Mouse (Mus musculus) right cerebral cortex, postnatal 14 days (tissue): ENCODE data around the gene Msh5.

Source experiments
- DNase-seq: peaks from one replicate; pipeline ENCODE4 v3.0.0; 2022

Gene Msh5

DNA sequence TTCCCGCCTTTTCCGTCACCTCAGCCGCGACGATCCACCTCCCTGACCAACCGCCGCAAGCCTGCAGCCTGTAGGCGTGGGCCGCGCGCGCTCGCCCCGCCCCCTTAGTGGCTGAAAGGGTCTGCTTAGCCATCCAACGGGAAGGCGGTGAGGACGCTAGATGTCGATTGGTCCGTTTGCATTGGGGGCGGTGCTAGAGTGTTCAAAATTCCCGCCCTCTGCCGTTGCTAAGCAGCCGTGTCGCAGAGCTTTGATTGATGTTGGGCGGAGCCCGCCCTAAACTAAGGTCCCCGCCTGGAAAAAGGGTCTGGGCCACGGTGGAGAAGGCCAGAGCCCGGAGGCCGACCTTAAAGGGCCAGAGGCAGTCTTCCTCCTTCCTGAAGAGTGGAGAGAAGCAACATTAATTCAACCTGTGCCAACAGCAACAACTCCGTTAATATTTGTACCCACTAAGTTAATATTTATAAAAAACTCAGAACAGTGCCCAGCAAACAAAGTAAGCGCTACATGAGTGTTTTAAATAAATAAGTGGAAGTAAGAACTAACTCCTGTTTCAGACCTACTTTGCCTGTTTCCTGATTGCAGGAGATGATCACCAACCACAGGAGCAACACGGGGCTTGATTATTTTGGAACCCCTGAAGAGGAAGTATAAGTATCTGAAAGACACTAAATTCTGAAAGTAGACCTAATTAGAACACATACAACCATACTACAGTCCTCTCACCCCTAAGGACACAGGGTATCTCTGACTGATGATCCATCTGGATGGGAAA lies at the start of gene Msh5:
Gene Msh5, minus strand, starts transcription at position 65 of the 775 bp plus-strand sequence.
- DNase-seq, result peak; percentile 92

DNA sequence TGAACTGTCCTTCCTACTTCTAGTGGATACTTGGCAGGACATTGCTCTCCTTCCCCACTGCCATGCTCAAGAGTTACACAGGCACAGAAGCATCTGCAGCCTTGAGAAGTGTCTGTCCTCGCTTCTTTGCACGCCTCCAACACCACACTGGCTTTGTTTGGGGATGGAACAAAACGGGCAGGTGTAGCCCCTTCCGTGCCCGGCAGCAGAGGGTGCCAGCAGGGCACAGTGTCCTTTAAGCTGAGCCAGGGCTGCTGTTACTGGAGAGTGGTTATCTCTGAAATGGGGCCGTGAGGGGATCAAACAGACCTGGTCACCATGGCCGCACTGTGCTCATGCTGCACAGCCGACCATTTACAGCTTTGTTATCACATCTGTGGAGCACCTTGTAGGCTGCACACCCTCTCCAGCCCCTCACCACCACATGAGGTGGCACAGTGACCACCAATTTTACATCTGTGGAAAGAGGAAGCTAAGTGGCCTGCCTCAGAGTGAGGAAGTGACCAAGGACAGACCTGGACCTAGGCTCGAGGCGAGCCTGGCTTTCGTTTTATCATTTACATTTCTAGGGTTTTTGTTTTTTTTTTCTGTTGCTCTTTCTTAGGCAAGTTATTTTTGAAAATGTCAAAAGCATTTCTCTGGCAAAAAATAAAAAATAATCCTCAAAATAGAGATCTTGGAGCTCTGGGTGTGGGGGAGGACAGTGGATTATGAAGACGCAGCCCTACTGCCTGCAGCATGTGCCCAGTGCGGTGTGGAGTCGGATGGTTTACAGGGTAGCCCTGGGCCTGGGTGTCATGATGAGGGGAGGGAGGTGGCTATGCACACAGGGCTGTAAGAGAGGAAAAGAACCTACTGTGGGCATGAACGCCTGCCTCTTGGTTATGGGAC lies 48.2 kb upstream of the Msh5 start:
- no peak for DNase-seq

DNA sequence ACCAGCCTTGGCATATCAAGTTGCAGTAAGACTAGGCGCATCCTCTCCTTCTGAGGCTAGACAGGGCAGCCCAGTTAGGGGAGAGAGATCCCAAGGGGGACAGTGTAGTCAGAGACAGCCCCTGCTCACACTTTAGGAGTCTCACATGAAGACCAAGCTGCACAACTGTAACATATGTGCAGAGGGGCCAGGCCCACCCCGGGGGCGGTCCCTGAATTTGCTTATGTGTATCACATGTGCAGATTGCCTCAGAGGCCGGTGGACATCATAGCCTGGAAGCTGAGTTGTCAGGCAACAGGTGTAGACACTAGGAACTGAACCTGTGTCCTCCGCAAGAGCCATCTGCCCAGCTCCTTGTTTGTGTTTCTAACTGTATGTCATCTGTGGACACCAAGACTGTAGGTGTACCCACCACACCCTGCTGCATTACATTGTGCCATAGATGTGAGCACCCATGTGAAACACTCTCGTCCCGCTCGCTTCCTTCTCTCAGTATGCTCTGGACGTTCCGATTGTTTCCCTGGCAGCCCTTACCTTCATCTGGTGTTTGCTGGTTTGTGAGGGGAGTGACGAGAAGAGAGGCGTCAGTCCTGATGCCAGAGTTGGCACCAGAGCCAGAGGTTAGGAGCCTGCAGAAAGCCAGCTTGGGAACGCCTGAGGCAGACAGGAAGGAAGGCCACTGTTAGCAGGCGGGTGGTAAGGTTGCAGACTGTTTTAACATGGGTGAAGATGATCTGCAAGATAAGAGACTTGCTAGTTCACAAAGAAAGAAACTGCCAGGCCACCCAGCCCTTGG lies 46.1 kb upstream of the Msh5 start:
- DNase-seq, result no peak

DNA sequence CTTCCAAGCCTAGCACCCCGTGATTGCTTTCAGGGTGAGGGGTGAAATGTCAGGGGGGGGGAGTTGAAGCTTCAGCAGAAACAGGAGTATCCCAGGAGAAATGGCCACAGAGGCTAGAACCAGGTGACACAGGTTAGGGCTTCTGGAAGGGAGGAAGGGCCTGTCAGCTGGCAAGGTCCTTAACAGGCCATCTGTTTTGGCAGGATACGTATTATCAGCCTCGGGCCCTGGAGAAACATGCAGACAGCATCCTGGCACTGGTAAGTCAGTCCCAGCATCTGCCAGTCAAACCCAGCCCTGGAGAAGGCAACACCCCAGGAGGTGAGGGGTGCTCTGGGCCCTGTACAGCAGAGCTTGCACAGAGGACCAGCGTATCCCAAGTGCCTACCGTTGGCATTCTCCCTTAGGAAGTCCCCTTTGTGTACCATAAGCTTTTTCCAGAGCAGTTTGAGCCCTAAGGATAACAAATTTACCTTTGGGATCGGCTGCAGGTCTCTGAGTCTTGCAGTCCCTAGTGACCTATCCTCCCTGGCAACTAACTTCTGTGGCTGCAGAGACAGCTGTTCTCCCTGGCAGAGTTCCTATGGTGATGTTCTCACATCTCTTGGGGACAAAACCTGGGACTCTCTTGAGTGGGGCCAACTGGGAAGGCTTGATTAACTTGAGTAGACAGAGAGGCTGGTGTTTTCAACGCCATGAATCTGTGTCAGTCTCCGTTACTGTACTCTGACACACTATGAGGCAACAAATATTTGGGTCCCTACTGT lies 43.8 kb upstream of the Msh5 start:
- no peak for DNase-seq

DNA sequence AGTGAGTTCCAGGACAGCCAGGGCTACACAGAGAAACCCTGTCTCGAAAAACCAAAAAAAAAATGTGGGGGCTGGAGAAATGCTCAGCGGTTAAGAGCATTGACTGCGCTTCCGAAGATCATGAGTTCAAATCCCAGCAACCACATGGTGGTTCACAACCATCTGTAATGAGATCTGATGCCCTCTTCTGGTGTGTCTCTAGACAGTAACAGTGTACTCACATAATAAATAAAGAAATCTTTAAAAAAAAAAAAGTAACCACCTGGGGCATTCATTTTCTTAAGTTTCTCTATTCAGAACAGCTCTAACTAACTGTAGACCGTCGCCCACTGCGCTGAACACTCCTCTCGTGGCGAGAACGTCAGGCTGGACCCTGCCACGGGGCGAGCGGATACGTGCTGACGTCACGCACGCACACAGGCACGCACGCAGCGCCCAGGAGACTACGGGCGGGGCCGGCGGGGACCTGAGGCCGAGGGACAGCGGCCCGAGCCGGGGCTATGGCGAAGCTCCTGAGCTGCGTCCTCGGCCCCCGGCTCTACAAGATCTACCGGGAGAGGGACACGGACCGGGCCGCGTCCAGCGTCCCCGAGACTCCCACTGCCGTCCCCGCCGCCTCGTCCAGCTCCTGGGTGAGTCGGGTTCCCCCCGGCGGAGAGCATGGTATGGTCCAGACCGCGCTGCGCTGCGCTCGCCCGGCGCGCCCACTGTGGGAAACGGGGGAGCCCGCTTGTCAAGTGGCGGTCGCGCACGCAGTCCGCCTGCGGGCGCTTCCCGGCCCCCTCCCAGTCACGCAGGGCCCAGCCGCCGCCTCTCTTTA lies 42.5 kb upstream of the Msh5 start, which contains the start of gene Abhd16a:
Gene Abhd16a, plus strand, starts transcription at position 439 of the 820 bp plus-strand sequence.
- DNase-seq, result peak; percentile 93

DNA sequence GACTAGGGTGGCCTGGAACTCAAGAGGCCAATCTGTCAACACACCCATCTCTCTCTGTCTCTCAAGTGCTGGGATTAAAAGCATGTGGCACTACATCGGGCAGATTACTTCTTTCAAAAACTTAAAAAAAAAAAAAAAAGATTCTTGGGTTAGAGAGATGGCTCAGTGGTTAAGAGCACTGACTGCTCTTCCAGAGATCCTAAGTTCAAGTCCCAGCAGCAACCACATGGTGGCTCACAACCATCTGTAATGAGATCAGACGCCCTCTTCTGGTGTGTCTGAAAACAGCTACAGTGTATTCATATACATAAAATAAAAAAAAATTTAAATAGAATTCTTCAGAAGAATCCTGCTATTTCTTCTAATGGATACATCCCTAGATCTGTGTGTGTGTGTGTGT lies 41.6 kb upstream of the Msh5 start:
- no peak for DNase-seq

DNA sequence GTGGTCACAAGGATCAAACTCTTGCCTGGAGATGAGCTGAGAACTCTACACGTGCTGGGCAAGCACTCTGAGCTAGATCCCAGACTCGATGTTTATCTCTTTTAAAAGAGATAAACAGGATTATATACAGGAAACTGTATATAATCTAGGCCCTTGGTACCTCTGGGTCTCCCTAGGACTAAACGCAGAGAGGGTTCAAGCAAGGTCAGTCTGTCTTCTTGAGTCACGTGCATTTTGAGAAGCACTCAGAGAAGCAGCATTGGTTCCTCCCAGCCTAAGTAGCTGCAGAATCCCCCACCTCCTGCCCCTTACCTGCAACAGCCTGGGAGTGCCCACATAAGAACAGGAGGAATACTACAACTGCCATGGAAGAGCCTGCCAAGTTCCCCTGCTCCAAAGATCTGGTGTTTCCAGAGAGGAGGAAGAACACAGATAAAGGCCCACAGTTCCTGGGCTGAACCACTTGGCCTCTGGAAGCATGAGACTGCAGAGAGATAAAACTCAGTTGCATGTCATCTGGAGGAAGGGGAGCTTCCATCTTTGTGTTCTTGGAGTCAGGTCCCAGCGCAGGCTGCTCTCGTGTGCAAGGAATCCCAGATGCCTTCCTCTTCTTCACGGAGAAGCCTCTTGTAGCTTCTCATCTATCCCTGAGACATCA lies 38.8 kb upstream of the Msh5 start, which contains the start of gene Ly6g6f:
Gene Ly6g6f, minus strand, starts transcription at position 403 of the 658 bp plus-strand sequence.
- no peak for DNase-seq

DNA sequence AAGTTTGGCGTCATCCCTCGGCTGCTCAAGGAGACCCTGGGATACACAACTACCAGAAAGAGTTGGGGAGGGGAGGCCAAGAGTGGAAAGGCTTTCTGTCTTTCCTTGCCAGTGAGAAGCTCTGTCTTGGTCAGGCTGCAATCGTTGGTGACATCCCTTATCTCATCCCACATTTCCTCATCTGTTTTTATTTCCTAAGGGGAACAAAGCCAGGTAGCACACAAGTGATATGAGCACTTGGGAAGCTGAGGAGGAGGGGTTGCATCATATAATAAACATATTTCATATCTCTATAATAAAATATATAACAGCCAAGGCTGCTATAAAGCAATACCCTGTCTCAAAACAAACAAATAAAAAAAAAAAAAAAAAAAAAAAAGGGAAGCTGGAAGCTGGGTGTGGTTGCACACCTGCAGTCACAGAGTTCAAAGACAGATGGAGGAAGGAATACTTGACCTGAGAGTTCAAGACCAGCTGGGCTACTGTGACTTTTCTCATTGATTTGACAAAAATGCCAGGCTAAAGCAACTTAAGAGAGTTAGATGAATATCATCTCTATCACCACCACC lies 37.5 kb upstream of the Msh5 start:
- DNase-seq, result no peak

DNA sequence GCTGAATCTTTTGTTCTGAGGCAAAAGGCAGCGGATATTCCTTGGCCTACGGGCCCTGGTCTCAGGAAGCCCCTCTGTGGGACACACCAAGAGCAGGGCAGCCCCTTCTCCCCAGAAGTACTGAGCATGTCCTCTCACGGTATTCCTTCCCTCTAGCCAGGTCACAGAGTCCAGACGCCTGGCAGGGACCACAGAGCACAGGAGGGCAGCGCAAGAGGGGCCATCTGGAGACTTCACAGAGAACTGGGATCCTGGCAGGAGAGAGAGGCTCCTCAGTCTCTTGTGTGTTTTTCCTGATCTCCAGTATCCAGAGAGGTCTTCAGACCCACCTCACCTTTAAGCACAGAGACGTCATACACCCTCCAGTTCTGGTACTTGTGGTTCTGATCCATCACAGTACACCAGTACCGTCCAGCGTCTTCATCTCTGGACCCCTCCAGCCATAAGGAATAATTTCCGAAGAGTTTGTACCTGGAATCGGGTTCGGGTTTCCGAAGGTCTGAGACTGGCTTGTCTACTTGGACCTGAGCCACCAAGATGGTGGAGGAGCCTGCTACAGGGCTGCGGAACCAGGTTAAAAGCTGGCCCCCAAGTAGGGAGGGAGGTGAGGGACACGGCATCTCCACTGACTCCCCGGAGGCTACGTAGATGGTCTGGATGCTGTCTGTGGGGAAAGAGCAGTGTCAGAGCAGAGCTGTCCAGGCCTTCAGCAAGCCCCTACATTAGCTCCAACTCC lies 36.5 kb upstream of the Msh5 start:
- no peak for DNase-seq

DNA sequence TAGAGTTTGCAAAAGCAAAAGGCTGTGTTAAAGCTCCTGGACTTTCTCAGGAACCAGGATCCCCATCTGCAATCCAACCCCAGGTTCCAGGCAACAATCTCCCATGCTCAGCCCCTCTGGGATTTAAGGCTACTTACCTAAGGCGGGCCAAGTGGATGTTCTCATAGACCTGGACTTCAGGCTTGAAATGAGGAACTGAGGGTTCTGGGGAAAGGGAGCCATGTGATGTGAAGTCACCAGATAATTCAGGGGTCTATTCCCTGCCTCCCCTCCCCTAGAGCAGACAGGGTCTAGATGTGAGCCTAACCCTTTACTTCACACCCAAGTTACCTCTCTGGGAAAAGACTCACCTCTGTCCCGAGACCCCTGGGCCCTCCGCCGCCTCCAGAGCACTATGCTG lies 34.2 kb upstream of the Msh5 start:
- DNase-seq, result no peak

DNA sequence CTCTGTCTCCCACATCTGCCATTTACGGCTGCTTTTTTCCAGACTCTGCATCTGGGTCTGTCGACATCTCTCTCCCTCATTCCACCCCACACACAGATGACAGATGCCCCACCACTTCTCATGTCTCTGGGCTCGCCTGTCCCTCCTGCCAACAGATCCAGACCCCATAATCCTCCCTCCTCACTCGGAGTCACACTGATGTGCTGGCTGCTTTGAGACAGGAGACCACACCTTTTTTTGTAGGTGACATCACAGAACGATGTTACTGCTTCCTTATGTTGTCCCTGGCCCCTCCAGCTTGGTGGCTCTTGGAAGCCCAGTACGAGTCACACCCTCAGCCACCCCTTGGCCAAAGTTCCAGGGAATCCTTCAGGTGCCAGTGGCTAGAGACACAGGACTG lies 33.7 kb upstream of the Msh5 start:
- DNase-seq, result no peak

DNA sequence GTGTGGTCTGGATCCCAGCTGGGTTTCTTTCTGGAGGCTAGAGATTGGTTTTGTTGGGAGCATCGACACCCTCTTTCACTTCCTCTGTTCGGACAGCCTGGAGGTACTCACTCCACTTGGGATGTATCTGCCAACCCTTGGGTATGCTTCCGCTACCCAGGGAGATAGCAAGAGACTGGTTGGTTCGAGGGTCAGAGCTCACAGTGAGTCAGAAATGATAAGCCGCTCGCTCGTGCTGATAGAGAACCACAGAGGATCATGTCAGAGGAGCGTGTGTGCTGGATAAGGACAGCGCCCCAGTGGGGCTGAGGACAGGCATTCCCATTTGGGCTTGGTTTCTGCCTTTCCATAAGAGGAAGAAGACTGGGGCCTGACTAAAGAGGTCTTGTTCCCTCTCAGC lies 33.2 kb upstream of the Msh5 start:
- DNase-seq, result no peak

DNA sequence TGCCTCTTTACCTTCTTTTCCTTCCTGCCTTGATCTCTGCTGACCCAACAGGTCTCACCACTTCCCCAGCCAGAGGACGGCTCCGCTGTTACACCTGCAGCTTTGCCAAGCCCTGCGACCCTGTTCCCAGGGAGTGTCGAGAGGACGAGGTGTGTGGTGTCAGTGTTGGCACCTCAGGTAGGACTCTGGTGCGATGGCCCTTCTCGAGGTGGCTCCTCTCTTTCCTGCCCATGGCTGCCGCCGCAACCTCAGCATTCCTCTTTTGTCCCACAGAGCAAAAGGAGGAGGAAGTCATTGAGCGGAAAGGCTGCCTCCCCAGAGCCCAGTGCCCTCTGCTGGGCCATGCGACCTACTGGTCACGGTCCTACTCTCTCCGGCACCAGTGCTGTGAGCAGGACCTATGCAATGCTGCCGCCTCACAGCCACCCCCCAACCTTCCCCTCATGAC lies 31.3 kb upstream of the Msh5 start, which contains the start of gene Ly6g6d:
Gene Ly6g6d, minus strand, starts transcription at position 280 of the 448 bp plus-strand sequence.
- DNase-seq, result no peak

DNA sequence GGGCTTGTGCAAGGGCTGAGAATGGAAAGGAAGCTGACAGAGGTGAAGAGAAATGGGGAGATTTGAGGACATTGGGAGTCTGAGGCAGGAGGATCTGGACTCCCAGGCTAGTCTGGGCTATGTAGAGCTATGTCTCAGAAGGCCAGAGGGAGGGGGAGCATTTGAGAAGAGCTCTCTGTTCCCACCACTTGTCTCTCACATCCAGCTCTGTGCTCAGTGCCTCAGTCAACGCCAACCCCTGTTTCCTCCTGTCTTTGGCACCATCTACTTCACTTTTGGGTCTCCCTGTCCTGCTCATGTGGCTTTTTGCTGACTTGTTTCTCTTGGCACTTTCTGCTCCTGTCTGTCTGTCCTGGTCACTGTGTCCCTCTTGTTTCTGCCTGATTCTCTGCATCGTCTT lies 30.7 kb upstream of the Msh5 start:
- no peak for DNase-seq

DNA sequence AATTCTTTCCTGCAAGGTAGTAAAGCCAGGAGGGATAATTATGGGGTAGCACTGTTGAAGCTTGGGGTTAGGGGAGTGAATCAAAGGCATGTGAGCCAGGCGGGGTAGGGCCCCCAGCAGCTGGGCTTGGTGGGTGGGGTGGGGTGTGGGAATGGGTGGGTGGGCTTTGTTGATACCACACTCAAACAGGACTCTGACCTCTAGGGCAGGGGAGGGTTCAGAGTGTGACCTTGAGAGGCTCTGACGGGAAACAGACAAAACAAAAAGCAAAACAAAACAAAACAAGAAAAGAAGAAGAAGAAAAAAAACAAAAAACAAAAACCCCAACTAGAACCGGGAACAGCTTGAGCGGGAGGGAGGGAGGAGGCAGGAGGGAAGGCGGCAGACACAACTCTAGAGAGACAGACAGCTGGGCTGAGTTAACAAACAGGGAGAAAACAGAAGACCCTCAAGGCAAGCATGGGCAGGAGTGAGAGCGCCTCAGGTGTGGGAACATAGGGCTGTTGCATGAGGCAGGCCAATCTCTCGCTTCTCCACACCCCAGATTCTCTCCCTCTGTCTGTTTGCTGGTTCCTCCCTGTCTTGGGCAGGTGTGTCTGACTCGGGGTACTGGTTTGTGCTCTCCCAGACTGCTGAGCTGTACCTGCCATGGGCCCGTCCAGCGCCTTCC lies 30.1 kb upstream of the Msh5 start, which contains the start of gene Ly6g6e:
Gene Ly6g6e, plus strand, starts transcription at position 396 of the 670 bp plus-strand sequence.
- no peak for DNase-seq

DNA sequence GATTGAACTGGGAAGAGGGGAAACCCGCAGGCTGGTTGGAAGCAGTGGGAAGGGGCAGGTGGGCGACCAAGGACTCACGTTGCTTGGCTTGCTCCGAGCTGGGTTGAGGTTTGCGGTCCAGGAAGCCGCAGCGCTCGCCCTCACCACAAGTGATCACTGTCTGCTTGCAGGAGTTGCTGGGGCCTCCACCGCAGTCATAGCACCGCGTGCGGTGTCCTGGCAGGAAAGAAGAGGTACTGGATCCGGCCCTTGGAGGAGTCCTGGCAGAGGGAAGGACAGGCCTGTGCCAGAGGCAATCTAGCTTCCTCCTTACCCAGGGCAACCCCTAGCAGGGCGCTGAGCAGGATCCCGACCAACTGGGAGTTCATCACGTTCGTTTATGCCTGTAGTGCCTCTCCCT lies 27.6 kb upstream of the Msh5 start:
- no peak for DNase-seq

DNA sequence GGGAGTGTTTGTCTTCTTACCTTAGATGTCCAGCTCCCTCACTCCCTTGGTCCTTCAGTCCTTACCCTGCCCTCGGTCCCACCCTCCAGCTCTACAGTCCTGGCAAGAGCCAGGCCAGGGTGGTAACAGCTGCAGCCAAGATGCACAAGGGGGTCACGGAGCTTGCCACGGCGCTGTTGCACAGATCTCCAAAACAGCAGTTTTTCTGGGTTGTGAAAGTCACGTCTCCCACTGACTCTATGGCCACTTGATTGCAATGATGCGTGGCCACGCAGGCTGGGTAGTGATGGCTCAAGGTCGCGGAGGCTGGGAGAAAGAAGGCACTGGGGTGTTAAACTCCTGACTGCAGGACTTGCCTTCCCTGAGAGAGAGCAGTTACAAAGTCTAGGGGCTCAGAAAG lies 24.9 kb upstream of the Msh5 start:
- DNase-seq, result no peak

DNA sequence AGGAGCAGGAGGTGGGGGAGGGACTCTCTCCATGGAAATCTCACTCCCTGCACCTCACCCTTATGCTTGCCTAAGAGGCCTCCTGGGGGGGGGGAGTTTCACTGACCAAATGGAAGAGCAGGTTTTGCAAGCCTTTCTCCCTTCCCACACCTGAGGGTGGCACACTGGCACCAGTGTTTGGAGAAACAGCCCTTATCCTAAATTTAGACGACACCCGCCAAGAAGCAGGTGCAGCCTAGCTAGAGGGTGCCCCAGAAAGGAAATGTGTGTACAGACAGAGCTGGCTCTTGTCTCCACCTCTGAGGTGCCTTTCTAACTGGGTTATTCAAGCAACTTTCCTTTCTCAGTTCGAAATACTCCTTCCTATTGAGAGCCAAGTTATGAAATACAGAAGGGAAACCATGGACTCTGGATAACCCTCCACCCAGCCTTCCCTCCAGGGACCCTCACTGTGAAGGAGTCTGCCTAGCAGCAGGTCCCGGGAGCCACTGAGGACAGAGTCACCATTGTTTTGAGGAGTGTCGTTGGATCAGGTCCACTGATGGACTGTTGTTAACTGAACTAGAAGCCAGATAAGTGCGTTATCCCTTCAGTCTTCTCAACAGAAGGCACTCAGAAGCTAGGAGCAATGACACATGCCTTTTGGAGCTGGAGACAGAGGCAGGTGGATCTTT lies 24.1 kb upstream of the Msh5 start:
- DNase-seq, result no peak
